Mouse (Mus musculus) ES-E14 (cell line): Measurements from ENCODE around the gene Peg12. TPM values are rescaled to one million over a fixed set of nuclear protein-coding genes. Genes with fewer than 3 reads are reported as not detected.
A peak's percentile ranks its signal among the peaks of the same experiment; 100 is the strongest.

Experiments used
- DNase-seq: peaks from one replicate; pipeline ENCODE4 v3.0.0-alpha.2; 2013; ENCODE audit warnings: low read depth, low spot score
- H3K27ac ChIP-seq: 2 replicates; pipeline ENCODE4 v1.5.1; 2012; ENCODE audit warnings: low read depth, mild to moderate bottlenecking, low read length, moderate library complexity, mixed read lengths; ENCODE audit not compliant: poor library complexity, insufficient read depth, severe bottlenecking
- H3K36me3 ChIP-seq: 2 replicates; pipeline ENCODE4 v1.6.1; 2012; ENCODE audit warnings: mild to moderate bottlenecking, low read length, moderate library complexity, mixed read lengths; ENCODE audit not compliant: control insufficient read depth, poor library complexity, insufficient read depth, severe bottlenecking
- H3K4me1 ChIP-seq, 2 experiments: fragments of 150-350 bp in 1 of 2; sonication (generic) in 1 of 2; 2 replicates each; pipeline ENCODE4 v1.6.1; 2012; ENCODE audit warnings: low read length in 2 of 2, mild to moderate bottlenecking in 1 of 2, mixed read lengths in 1 of 2; ENCODE audit not compliant: control insufficient read depth in 2 of 2, insufficient read depth in 2 of 2, poor library complexity in 1 of 2
- H3K4me3 ChIP-seq, 2 experiments: fragments of 150-350 bp in 1 of 2; sonication (generic) in 1 of 2; 2 replicates each; pipeline ENCODE4 v1.5.1; 2012; ENCODE audit warnings: low read length in 2 of 2, low read depth in 1 of 2, mild to moderate bottlenecking in 1 of 2, mixed read lengths in 1 of 2; ENCODE audit not compliant: insufficient read depth in 1 of 2, poor library complexity in 1 of 2, severe bottlenecking in 1 of 2
- H3K9ac ChIP-seq: 2 replicates; pipeline ENCODE4 v1.6.1; 2012; ENCODE audit warnings: low read depth, mild to moderate bottlenecking, low read length, mixed read lengths; ENCODE audit not compliant: poor library complexity, insufficient read depth, severe bottlenecking
- H3K9me3 ChIP-seq: fragments of 150-350 bp; sonication (generic); 2 replicates; pipeline ENCODE4 v1.6.1; 2012; ENCODE audit warnings: low read depth, mild to moderate bottlenecking, low read length; ENCODE audit not compliant: control insufficient read depth, insufficient read depth
- CHD2 ChIP-seq: IDR thresholded peaks from 2 replicates; pipeline ENCODE4 v1.6.1; 2014; ENCODE audit warnings: mild to moderate bottlenecking, low read depth, low read length, inconsistent platforms
- HCFC1 ChIP-seq: IDR thresholded peaks from 2 replicates; pipeline ENCODE4 v1.6.1; 2012; ENCODE audit warnings: low read length, inconsistent platforms, borderline replicate concordance; ENCODE audit not compliant: insufficient read depth
- MAFK ChIP-seq: IDR thresholded peaks from 2 replicates; pipeline ENCODE4 v1.6.1; 2014; ENCODE audit warnings: mild to moderate bottlenecking, low read depth, low read length, inconsistent platforms; ENCODE audit not compliant: insufficient read depth
- ZC3H11A ChIP-seq: IDR thresholded peaks from 2 replicates; pipeline ENCODE4 v1.6.1; 2012; ENCODE audit warnings: low read depth, mild to moderate bottlenecking, inconsistent platforms, low read length, borderline replicate concordance
- ZNF384 ChIP-seq: IDR thresholded peaks from 2 replicates; pipeline ENCODE4 v1.6.1; 2012; ENCODE audit warnings: low read depth, low read length, inconsistent platforms
- in situ Hi-C, 2 experiments: fragments of 600-800 bp; cut with MboI; formaldehyde crosslinking; loops; one replicate each; pipeline ENCODE4 v1.15.1; 2025; ENCODE audit warnings: low sequenced_read_pairs in 2 of 2, inconsistent platforms in 1 of 2; ENCODE audit not compliant: unreplicated experiment in 2 of 2
- total RNA-seq: library from RNA; depleted of rRNA; stranded (reverse); fragments of 300-350 nt; gene quantifications from 2 replicates; pipeline ENCODE4 v1.2.3, GENCODE M21; 2012; rRNA removed

Gene Peg12
- total RNA-seq, 1 experiment, result 2.8 TPM

GRCm38 (mm10) chr7:62418346-62418745, 46.0 kb downstream of the Peg12 start:
- peak overlapping the region; percentile 94; the same call in 1 of the 2 replicates for H3K9ac ChIP-seq
- H3K4me1 ChIP-seq, result peaks cover 0 to 7% of the 10 kb centered on the region in 2 experiments; a peak in 1 of 4 replicates
- no peaks in the 10 kb centered on the region for H3K36me3 ChIP-seq
- DNase-seq, result no peak
- TF ChIP-seq CHD2 (no peak), ZC3H11A (no peak), HCFC1 (no peak), MAFK (no peak)
- in situ Hi-C loops, result no loop called here
- H3K4me3 ChIP-seq, result peak overlapping the region in 1 of 2 experiments; percentile 96; a peak in 2 of 4 replicates
- no peaks in the 10 kb centered on the region for H3K9me3 ChIP-seq
- no peak overlapping the region for H3K27ac ChIP-seq

- no peak for DNase-seq
- in situ Hi-C loops, result no loop called here
These were observed 48.1 kb downstream of the Peg12 start for GRCm38 (mm10) chr7:62416173-62416572.

GRCm38 (mm10) chr7:62415222-62415621, 49.1 kb downstream of the Peg12 start:
- no peak overlapping the region for H3K9ac ChIP-seq
- DNase-seq, result no peak
- in situ Hi-C loops, result no loop called here
- H3K9me3 ChIP-seq, result no peaks in the 10 kb centered on the region
- H3K4me3 ChIP-seq, result no peak overlapping the region
- H3K27ac ChIP-seq, result no peak overlapping the region
- H3K36me3 ChIP-seq, result no peaks in the 10 kb centered on the region
- peaks cover 0 to 7% of the 10 kb centered on the region in 2 experiments; a peak in 1 of 4 replicates for H3K4me1 ChIP-seq
- no peak for TF ChIP-seq ZC3H11A

More at GRCm38 (mm10) chr7:62416173-62416572, 48.1 kb downstream of the Peg12 start:
- TF ChIP-seq MAFK, result no peak
- TF ChIP-seq HCFC1, result no peak
- no peak for TF ChIP-seq ZNF384
- TF ChIP-seq ZC3H11A, result no peak
- no peak for TF ChIP-seq CHD2
- Histone ChIP-seq H3K36me3 (no peaks in the 10 kb centered on the region), H3K4me3 (no peak overlapping the region), H3K27ac (no peak overlapping the region), H3K9me3 (no peaks in the 10 kb centered on the region), H3K9ac (no peak overlapping the region), H3K4me1 (peaks cover 0 to 7% of the 10 kb centered on the region in 2 experiments; a peak in 1 of 4 replicates)

Other genes starting within 250 kb of the Peg12 start
- 8.4 and 15.9 TPM in 2 replicates for gene Ndn, start 117.9 kb downstream of the Peg12 start, total RNA-seq
- 1.1 and 1.9 TPM in 2 replicates for gene Magel2, start 87.5 kb downstream of the Peg12 start, total RNA-seq
- gene Mkrn3, start 44.4 kb downstream of the Peg12 start, total RNA-seq, result 5.8 and 7.0 TPM in 2 replicates